Mouse (Mus musculus) fat pad, adult 2 months (tissue): Measurements from ENCODE around the gene Gjd2.

Experiments
- DNase-seq: peaks from one replicate; pipeline ENCODE4 v3.0.0-alpha.2; 2011; ENCODE audit warnings: low read depth, low spot score; ENCODE audit errors: extremely low read depth

Gjd2 gene

DNA sequence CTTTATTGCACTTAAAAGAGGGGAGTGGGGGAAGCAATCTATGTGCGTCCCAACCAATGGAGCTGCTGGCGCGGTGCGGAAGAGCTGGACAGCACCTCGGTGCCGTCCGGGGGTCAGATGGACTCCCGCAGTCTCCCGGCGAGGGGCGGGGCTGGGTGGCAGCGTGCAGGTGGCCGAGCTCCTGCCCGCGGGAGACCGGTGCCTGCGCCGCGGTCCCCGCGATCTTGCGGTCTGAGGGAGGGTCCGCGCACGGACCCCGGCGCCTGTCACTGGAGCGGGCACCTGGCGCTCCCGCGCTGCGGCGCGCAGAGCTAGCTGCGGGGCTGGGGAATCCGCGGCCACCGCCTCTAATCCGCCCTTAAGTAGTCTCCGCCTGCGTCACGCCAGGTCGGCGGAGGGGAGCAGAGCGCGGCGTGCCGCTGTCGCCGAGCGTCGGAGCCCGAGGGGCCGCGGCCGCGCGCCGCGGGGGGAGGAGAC is at the start of gene Gjd2:
Gene Gjd2 (minus strand): TSS at position 325 of the 477 bp plus-strand sequence.
- DNase-seq, result no peak

DNA sequence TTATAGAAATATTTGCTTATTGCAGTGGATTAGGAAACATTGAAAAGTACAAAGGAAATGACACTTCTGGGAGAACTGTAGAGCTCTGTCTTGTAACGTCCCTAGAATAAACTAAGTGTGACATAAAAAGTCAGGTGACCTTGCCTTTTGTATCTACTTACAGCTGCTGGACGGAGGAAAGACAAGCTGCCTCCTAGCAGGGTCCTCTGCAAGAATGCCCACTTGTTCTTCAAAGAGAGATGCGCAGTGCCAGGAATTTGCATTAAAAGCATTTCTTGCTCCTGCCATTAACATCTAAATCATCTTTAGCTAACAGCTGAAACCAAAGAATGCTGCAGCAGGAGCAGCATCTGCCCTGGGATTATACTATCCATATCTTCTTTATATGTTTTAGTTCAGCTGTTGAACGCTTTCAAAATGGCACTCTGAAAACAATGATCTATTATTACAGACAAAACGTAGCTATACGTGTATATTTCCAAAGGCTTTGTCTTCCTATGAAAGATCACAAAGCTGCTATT is 46.7 kb upstream of the Gjd2 start:
- no peak for DNase-seq

DNA sequence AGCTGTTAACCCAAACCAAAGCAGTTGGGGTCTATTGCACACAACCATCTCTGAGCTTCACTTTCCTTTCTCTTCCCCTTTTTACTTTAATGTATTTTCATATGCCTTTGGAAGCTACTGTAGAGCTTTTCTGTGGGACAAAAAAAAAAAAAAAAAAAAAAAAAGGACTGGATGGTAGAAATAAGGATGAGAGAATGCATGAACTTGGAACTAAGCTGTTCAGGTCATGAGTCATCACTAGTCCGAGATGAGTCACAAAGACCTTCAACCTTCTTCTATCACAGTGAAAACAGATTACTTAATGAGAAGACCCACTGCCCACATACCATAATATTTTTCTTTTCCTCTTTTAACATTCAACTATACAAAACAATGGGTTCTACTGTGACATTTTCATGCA is 46.2 kb upstream of the Gjd2 start:
- DNase-seq, result no peak

DNA sequence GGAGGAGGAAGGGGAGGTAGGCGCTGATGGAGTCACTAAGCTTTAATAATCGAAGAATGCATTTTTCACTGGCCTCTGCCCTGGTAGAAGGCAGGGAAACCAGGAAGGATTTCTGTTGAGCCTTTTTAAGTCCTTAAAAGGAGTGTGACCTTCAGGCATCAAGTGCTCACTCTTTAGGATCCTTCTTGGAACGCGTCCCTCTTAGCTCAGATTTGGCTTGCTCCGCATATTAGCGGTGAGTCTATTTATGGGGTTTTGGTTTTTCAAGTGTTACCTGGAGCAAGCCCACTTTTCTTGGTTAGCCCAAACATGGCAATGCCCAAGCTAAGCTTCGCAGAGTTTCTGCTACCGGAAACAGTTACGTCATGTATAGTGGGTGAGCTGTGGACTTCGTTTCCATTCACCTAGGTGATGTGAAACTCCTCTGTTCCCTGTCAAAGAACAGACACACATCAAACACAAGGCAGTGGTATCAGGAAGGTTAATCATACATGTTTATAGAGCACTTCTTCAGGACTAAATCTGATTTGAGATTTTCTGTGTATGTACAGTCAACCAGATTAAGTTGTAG is 44.9 kb upstream of the Gjd2 start:
- DNase-seq, result no peak

DNA sequence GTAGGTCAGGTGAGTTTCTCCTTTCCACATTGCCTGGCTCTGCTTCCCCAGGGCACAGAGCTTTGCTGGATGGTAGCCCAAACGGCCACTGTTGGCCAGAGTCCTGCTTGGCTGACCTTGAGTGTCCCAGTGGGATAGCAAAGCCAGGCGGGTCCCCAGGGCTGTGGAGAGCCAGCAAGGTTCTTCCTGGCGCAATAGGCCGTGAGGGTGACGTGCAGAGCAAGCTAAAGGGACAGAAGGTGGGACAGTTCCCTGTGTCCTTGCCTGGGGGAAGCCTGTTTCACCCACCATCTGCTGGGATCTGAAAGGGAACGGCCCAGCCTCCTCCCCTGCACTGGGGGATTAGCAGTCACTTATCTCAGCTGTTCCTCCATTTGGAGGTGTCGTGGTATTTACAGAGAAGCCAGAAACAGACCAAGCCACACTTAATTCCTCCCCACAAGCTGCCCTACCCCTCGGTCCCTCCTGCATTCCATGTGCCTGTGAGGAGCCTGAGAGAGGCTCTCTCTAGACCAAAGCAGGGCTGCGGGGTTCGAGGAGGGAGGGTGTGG is 44.0 kb upstream of the Gjd2 start:
- DNase-seq, result no peak

DNA sequence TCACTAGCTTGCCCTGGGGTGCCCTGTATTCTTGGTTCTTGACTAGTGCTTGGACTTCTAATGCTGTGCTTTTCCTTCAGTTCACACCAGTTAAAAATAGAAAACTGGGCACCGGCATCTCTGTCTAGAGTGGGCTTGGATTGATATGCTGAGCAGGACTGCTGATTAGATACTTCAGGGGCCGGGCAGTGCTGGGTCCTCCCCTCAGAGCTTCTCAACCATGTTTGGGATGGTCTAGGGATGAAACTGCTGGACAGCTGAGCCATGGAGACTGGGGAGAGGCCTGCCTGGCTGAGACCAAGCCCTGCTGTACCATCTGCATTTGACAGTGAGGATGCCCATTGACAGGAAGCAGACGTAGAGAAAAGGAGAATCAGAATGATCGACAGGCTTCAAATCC is 40.7 kb upstream of the Gjd2 start:
- DNase-seq, result no peak

DNA sequence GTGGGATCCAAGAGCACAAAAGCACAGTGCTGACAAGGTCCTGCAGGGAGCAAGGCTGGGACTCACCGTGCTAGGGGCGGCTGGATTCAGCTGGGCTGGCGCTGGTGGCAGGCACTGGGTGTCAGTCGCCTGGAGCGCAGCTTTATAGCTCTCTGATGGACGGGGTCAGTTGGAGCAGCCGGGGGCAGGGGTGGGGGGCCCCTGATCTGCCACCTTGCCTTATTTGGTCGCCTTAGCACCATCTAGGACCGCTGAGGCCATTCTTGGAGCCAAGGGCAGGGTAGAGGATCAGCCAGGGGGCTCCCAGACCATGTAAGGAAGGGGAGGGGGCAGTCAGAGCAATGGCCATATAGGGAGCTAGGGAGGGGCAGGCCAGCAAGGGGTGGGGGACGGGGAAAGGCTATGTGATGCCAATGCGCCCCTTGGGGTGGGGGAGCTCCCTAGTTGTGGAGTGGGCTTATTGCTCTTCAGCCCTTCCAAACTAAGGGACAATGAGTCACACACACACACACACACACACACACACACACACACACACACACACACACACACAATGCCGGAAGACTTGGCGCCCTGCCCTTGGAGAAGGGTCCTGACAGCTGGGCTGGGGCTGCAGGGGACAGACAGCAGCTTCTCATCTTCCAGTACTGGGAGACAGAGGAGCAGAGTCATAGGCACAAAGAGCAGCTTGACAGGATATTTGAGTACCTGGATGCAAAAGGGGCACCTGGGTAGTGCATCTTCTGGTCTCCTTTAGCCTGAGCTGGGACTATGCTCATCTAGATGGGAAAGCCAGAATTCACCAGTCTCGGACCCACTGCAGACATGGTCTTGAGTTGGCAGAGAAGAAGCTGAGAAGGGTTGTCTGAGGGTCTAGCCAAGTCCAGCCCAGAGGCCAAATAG is 39.5 kb upstream of the Gjd2 start, which contains the start of gene Actc1:
Gene Actc1 (minus strand): TSS at position 853 of the 903 bp plus-strand sequence.
- DNase-seq, result no peak

DNA sequence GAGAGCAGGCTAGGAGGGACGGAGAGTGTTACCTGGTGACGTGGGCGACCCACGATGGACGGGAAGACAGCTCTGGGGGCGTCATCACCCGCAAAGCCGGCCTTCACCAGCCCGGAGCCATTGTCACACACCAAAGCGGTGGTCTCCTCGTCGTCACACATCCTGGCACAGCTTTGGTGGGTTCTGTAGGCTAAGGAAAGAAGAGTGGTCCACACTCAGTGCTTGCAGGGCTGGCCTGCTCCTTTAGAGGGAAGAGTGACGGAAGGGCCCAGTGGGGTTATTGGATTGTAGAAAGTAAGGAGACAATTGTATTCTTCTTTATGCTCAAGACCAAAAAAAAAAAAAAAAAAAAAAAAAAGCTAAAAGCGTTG is 38.4 kb upstream of the Gjd2 start:
- DNase-seq, result no peak

DNA sequence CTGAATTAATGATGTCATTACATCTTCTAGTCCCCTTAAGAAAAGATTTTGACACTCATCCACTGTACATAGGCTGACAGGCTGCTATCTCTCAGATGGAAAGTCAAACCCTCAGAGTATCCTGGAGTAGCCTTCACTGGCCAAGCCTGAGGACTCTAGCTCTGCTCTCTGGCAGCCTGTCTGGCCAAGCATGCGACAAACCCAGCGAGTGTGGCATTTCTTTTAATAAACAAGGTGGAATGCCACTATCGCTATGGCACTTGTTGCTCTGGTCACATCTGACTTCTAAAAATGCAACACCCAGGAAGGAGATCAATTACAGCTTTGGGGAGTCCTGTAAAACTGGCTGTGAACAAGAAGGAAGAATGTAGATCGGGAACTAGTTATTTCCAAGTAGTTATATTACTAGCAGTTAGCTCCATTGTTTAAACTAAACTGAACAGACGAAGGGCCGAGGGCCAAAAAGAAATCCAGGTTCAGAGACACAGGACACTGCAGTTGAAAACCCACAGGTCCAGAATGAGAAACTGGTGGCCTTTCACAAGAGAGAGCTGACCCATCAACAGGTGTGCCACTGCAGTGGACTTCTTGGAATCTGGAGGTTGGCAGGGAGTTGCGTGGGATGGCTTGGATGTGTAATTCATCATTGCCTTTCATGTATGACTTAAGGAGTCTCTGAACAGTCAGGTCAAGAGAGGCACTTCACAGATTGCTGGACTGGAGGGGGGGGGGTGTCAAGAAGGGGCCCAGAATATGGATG is 37.9 kb upstream of the Gjd2 start:
- no peak for DNase-seq

DNA sequence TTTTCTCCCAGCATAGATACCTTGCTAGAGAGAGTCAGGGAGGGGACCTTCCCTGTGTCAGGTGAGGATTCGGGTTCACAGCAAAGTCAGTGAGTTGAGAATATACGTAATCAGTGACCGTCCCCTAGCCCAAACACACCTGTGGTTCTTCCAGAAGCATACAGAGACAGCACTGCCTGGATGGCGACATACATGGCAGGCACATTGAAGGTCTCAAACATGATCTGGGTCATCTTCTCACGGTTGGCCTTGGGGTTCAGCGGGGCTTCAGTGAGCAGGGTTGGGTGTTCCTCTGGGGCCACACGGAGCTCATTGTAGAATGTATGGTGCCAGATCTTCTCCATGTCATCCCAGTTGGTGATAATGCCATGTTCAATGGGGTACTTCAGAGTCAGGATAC is 36.7 kb upstream of the Gjd2 start:
- no peak for DNase-seq

DNA sequence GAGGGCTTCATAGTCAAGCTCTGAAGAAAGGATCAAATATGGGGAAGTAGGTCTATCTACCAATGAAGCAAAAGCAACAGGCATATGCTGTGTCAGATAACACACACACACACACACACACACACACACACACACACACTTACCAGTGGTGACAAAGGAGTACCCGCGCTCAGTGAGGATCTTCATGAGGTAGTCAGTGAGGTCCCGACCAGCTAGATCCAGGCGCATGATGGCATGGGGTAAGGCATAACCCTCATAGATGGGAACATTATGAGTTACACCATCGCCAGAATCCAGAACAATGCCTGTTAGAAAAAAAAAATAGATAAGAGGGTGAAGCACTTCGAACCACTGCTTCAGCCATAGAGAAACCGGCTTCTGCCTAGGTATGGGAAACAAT is 36.0 kb upstream of the Gjd2 start:
- DNase-seq, result no peak

DNA sequence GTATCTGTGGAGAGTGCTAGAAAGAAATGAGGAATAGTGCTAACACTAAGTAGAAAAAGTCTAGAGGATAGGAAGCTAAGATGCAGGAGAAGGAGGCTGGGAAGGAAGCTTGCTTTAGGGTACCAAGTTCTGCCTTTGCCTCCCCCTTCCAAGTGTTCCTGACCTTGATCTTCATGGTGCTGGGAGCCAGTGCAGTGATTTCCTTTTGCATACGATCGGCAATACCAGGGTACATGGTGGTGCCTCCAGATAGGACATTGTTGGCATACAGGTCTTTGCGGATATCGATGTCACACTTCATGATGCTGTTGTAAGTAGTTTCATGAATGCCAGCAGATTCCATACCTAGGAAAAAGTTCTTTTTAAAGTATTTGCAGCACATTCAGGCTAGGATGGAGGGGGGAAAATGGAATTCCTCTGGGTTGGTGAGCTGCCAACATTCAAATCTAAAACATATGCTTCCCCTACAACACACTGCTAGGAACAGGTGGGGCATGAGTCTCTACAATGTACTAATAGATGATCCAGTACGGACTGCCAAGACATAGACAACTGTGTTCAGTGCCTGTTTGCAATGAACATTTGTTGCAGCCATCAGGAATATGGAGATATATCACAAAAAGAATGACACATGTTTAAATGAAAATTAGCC is 34.7 kb upstream of the Gjd2 start:
- no peak for DNase-seq

DNA sequence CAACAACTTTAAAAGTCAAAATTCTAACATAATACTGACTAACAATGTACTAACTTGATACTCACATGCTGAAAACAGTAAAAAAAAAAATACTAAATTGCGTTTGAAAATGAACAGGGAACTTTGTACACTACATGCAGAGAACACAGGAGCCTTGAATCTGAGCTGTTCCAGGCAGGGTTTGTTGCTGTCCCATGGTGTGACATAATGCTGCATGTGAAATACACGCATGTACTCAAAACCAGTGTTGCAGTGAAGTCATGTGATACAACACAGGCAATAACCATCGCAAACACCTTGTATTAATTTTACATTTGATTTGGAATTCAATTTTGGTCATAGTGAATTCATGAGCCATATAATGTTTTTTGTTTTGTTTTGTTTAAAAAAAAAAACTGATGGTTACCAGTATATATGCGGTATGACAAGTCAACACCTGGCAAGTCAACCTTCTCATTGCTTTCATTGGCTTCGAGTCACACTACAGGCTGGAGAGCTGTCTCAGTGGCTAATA is 32.8 kb upstream of the Gjd2 start:
- no peak for DNase-seq

DNA sequence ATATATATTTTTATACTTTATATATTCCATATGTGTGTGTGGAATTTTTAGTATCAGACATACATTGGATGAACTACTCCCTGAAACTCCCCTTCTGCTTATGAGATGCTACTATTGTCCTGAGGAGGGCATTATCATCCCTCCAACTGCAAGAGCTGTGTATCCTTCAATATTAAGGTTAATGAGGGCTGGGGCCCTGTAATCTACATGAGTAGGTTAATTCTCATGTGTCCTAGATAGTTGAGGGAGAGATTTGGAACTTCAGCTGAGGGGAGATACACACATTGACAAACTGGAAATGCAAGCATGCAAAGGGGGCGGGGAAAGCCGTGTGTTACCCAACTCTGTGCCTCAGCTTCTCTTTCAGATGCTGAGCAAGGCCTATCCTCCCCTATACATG is 24.5 kb upstream of the Gjd2 start:
- DNase-seq, result no peak

DNA sequence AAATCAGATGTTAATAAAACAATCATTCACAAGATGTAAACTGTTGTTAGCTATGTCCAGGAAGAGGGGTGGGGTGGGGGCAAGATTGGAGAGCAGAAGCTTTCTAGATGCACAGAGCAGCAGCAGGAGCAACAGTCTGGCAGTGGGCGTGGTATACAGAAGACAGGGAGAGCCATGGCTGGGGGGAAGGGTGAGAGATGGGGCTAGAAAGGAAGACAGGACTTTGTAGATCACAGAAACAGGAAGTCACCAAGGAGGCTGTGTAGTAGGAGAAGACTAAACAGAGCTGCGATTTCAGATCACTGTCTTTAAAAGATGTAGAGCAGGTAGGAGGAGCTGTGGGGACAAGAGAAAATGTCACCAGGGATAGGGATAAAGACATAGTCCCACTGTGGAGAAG is 18.8 kb upstream of the Gjd2 start:
- DNase-seq, result no peak

DNA sequence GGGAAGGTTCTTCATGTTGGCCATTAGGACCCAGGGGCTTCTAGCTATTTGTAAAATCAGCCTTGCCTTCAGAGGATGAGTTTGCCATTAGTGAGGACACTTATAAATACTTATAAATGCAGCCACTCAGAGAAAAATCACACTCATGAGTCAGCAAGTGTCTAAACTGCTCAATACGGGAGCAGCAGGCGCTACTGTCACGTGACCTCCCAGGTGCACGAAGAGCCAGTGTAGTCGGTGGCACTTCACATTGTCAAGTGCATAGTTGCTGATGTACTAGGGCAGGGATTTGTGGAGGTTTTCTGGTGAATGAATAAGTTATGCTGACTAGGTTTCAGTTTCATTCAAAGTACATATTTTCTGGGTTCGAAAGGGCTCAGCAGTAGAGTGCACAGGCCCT is 10.0 kb upstream of the Gjd2 start:
- DNase-seq, result no peak

DNA sequence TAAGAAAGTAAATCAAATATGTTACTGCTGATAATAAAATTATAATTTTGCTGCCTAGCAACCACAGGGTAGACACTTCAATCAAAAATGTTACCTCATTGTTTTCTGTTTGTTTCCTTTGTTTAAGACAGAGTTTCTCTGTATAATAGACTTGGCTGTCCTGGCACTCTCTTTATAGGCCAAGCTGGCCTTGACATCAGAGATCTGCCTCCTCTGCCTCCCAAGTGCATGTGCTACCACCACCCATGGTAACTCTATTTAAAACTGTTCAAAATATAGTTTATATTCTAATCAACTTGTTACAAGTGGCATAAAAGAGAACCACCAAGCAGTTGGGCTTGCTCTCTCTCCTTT is 6.8 kb upstream of the Gjd2 start:
- DNase-seq, result no peak

DNA sequence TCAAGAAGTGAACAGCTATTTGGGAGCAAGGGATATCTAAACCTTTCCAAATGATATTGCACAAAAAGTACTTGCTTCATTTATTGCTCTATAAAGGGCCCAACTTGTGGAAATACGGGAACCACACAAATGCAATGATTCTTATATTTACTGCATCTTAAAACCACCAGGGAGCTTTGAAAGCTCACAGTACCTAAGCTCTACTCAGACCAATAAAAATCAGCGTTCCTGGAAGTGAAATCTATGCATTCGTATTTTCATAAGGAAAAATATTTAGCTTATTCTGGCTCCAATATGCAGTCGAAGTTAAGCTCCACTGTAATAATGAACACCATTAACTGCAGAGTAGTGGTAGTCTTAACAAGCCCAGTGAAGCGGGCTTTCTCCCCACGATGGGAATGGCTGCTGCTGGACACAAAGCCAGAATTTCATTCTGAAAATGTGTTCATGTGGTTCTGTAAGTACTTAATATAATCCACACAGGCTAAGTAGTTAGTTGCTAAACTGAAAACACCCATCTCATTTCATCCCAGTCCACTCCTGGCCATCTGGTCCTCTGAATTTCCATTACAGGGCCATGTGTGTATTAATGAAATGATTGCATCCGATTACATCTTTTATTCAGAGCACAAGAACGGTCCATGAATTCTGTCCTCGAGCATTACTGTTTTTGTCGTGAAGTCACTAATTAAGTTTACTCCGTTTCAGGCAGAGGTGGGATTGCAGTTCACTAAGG is 6.2 kb upstream of the Gjd2 start:
- DNase-seq, result no peak

DNA sequence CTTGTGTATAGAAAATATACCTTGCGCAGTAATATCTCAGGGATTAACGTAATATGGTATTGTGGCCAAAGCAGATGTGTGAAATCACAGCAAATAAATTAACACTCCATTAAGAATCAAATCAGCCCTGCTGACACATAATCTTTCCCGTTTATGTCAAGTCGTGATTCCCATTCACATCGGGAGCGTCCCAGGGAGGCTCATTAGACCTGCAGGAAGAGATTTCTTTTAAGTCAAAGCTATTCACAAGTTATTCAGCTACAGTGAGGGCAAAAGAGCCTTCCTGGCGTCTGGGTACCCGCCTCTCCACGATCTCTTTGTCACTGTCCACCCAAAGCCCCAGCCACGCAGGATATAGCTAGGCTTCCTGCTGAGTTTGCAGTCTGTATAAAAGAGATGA is 4.7 kb upstream of the Gjd2 start:
- no peak for DNase-seq

DNA sequence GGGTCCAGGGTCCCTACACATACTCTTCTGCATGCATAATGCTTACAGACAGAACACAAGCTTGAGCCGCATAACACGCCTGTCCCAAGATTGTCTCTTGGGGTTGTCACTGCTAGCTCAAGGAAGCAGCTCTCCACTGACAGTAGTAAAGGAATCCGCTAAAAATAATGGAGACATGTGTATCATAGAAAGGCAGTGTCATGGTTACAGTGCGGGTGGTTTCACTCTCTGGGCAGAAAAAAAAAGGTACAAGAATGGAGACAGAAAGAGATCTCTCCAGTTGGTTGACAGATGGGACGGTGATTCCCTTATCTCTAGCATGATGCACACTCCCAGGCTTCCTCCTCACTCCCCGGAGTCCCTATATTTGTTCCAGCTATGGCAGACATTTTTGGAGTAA is 1.4 kb upstream of the Gjd2 start:
- no peak for DNase-seq
